Mouse (Mus musculus) kidney, adult 18-20 months (tissue): ENCODE measurements around the gene Med18.
"Not testable (repeated sequence)": the region's sequence is repeated elsewhere in the genome, so short reads cannot be mapped to it uniquely, and the experiment has no call there.

Source experiments
- DNase-seq: peaks from one replicate; pipeline ENCODE4 v3.0.0; 2021

The Med18 gene

DNA sequence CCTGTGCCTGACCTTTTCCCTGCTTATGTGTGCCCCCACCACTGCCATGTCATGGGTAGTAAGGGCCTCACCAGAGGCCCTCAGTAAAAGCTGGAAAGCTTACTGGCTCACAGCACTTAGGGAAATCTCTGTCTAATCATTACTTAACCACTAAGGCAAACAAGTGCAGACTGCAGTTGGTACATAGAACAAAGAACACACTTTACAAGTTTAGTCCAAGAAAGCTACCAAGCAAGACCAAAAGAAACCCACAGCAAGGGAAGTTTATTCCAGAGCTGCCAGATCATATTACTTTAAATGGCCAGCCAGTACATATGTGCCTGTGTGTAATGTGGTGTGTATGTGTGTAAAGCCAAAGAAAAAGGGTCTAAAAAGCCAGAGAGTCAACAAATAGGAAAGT is 47.8 kb downstream of the Med18 start:
- peak; percentile 29 for DNase-seq

- not testable (repeated sequence) for DNase-seq
These were observed 50.5 kb downstream of the Med18 start for GRCm38 (mm10) chr4:132413257-132413656.

GRCm38 (mm10) chr4:132411322-132412094 is 52.2 kb downstream of the Med18 start:
- DNase-seq, result no peak

GRCm38 (mm10) chr4:132409587-132410229 is 54.0 kb downstream of the Med18 start:
- DNase-seq, result no peak
